Mouse (Mus musculus): Measurements from ENCODE around the gene Gltpd2.

Gene Gltpd2

GRCm38 (mm10) chr11:70563470-70564275, 44.7 kb downstream of the Gltpd2 start:
- peak; percentile 50 for DNase-seq (ENCODE audit: low spot score)

- peak; percentile 66 for DNase-seq (ENCODE audit: low spot score)
Observed at GRCm38 (mm10) chr11:70564276-70564873, 45.4 kb downstream of the Gltpd2 start.

- DNase-seq (ENCODE audit: low spot score): no peak
Observed at GRCm38 (mm10) chr11:70566586-70566985, 47.6 kb downstream of the Gltpd2 start.
